Comparison of ENCODE assay signal across 20 mouse cellular contexts in the genomic region with DNA sequence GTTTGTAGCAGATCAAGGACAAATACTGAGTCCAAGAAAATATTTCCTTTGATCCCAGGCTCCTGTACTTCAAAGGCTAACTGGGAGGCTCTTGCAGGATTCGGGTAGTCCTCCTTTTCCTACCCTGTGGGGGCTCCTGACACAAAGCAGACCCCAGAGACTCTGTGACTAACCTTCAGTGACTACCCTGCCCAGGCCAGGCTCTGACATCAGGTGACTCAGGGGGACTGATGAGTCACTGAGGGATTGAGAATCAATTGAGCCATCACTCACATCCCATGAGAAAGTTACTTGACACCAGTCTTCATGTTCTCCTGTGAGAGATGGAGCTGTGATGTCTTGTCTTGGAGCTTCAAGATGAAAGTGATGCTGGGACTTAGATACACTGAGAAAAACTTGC. TPM values are rescaled to one million over a fixed set of nuclear protein-coding genes. Genes with fewer than 3 reads are reported as not detected.
A peak's percentile ranks its signal among the peaks of the same experiment; 100 is the strongest.
DNase-seq lines count a peak whose midpoint lies in the region; ATAC-seq lines count a peak whose summit lies in the region.
"Had no signal": no experiment of that assay in that cellular context is flagged by ENCODE, and none has a peak within 500 bp of the region (broad histone marks: within the 10 kb centered on the region; RNA-seq: fewer than 3 reads in every experiment).

No protein-coding gene starts in this region.

- DNase-seq in adrenal gland, adult (ENCODE audit: inconsistent age in 2 of 2, low spot score in 1 of 2), result peak; percentile 30 to 69
- DNase-seq in adrenal gland, postnatal 14 days, result no peak
- peak; percentile 40 to 44 for DNase-seq in adrenal gland, postnatal 36 days
- no peak for DNase-seq in adrenal gland, postnatal 4 days (ENCODE audit: low spot score in 2 of 2)
- DNase-seq in 3T3-L1 (ENCODE audit: low read depth, low spot score), result peak; percentile 61
- DNase-seq in Muller cell, postnatal 12 days (ENCODE audit: inconsistent ontology term), result peak; percentile 51
- no peak for DNase-seq in thymus, postnatal 10 days (ENCODE audit: low spot score in 2 of 2)
- DNase-seq: cerebellum, adult 18-20 months; cerebellum, adult 9-10 months; cerebellum, postnatal 14 days; gastrocnemius, postnatal 25 days; heart, postnatal 10 days; heart, postnatal 36 days; kidney, adult 11 months; kidney, adult 8-10 months had no signal

- no peak for ATAC-seq in frontal cortex, adult (ENCODE audit: low TSS enrichment)
- ATAC-seq: forebrain, embryonic 14.5 days; forebrain, postnatal 0 days; hindbrain, embryonic 16.5 days; intestine, embryonic 15.5 days had no signal

RNA-seq across cellular contexts. Expression of a gene that starts 35.8 kb away (rescaled TPM):
- 10.4 and 16.7 TPM in 2 replicates for total RNA-seq in adrenal gland, postnatal 14 days (2021)
- total RNA-seq in adrenal gland, postnatal 36 days (2021), result 1 to 10 TPM; 4.4 to 7.2 TPM
- 10 to 100 TPM; 44.9 to 61.0 TPM for total RNA-seq in adrenal gland, postnatal 4 days (2021)

Comparison
In these comparisons a context has a peak if more than half of its experiments do, and no peak if none do; other contexts are left out.
1. DNase-seq: peak in adrenal gland, adult (2 of 2), adrenal gland, postnatal 36 days (2 of 2), 3T3-L1 (single experiment) and Muller cell, postnatal 12 days (single experiment); none in adrenal gland, postnatal 14 days (single experiment), adrenal gland, postnatal 4 days (0 of 2) and thymus, postnatal 10 days (0 of 2).